Mouse (Mus musculus) brain, embryonic 14.5 days (tissue): Measurements from ENCODE around the gene 3110082I17Rik. TPM values are rescaled to one million over a fixed set of nuclear protein-coding genes. Genes with fewer than 3 reads are reported as not detected.

Source experiments
- DNase-seq: peaks from one replicate; pipeline ENCODE4 v3.0.0-alpha.2; 2011; ENCODE audit warnings: low read depth
- CTCF ChIP-seq: fragments of 200-500 bp; IDR thresholded peaks from 2 replicates; pipeline ENCODE4 v1.5.1; 2012; ENCODE audit warnings: inconsistent platforms, mild to moderate bottlenecking, moderate library complexity, borderline replicate concordance; ENCODE audit not compliant: insufficient read depth, insufficient read length; ENCODE audit errors: extremely low read depth
- POLR2A ChIP-seq: fragments of 200-500 bp; IDR thresholded peaks from 2 replicates; pipeline ENCODE4 v1.6.1; 2012; ENCODE audit warnings: mild to moderate bottlenecking, inconsistent platforms, borderline replicate concordance; ENCODE audit not compliant: poor library complexity, insufficient read depth, insufficient read length, severe bottlenecking; ENCODE audit errors: extremely low read depth
- polyA plus RNA-seq: library from polyadenylated mRNA; depleted of rRNA; stranded (reverse); fragments of >200 nt; gene quantifications from 2 replicates; pipeline ENCODE4 v1.2.3, GENCODE M21; 2012

The 3110082I17Rik gene
- polyA plus RNA-seq, 1 experiment: 12.3 TPM

- DNase-seq: no peak
Measured at GRCm38 (mm10) chr5:139480406-139480805, 20.1 kb upstream of the 3110082I17Rik start.

GRCm38 (mm10) chr5:139479088-139479487, 18.8 kb upstream of the 3110082I17Rik start:
- no peak for DNase-seq
- TF ChIP-seq POLR2A (no peak), CTCF (no peak)

More at GRCm38 (mm10) chr5:139480406-139480805, 20.1 kb upstream of the 3110082I17Rik start:
- no peak for TF ChIP-seq CTCF

- no peak for TF ChIP-seq POLR2A
- no peak for TF ChIP-seq CTCF
- DNase-seq: peak; percentile 30
Measured at GRCm38 (mm10) chr5:139474741-139475140, 14.4 kb upstream of the 3110082I17Rik start.

- DNase-seq: peak; percentile 58
- TF ChIP-seq POLR2A (no peak), CTCF (peak; percentile 60)
Measured at GRCm38 (mm10) chr5:139467998-139468397, 7.7 kb upstream of the 3110082I17Rik start.

GRCm38 (mm10) chr5:139466801-139467200, 6.5 kb upstream of the 3110082I17Rik start:
- TF ChIP-seq POLR2A (no peak), CTCF (no peak)

GRCm38 (mm10) chr5:139466373-139466772, 6.0 kb upstream of the 3110082I17Rik start:
- DNase-seq: no peak
- TF ChIP-seq POLR2A (no peak), CTCF (no peak)

More at GRCm38 (mm10) chr5:139466801-139467200, 6.5 kb upstream of the 3110082I17Rik start:
- no peak for DNase-seq

GRCm38 (mm10) chr5:139464874-139465273, 4.5 kb upstream of the 3110082I17Rik start:
- no peak for DNase-seq
- no peak for TF ChIP-seq POLR2A
- no peak for TF ChIP-seq CTCF

- DNase-seq: no peak
- no peak for TF ChIP-seq CTCF
- no peak for TF ChIP-seq POLR2A
Measured at GRCm38 (mm10) chr5:139459938-139460337, 389 bp downstream of the 3110082I17Rik start.

- no peak for DNase-seq
- TF ChIP-seq CTCF: no peak
Measured at GRCm38 (mm10) chr5:139457241-139457640, 3.1 kb downstream of the 3110082I17Rik start.

- TF ChIP-seq CTCF (no peak), POLR2A (no peak)
Measured at GRCm38 (mm10) chr5:139455166-139455565, 5.2 kb downstream of the 3110082I17Rik start.

GRCm38 (mm10) chr5:139453031-139453430, 7.3 kb downstream of the 3110082I17Rik start:
- TF ChIP-seq POLR2A (no peak), CTCF (no peak)
- no peak for DNase-seq

More at GRCm38 (mm10) chr5:139455166-139455565, 5.2 kb downstream of the 3110082I17Rik start:
- DNase-seq: no peak

GRCm38 (mm10) chr5:139449926-139450325, 10.4 kb downstream of the 3110082I17Rik start:
- TF ChIP-seq CTCF: no peak
- peak; percentile 38 for DNase-seq
